8 mouse cellular contexts compared by ENCODE assay signal in genomic region chr19:45813801-45814200, GRCm38 (mm10). TPM values are rescaled to one million over a fixed set of nuclear protein-coding genes. Genes with fewer than 3 reads are reported as not detected.
DNase-seq lines count a peak whose midpoint lies in the region; ATAC-seq lines count a peak whose summit lies in the region.

No protein-coding gene starts in this region.

- WGBS in forebrain, embryonic 15.5 days = 12% methylated on average over 12 of the region's 12 CpGs
- WGBS in forebrain, embryonic 13.5 days = 13% methylated on average over 12 of the region's 12 CpGs
- WGBS in lung, embryonic 16.5 days = 13% methylated on average over 12 of the region's 12 CpGs
- 9% methylated on average over 12 of the region's 12 CpGs for whole genome bisulfite sequencing in stomach, embryonic 15.5 days

- H3K9me3 ChIP-seq in forebrain, embryonic 15.5 days = no peaks in the 10 kb centered on the region
- H3K9me3 ChIP-seq in forebrain, embryonic 13.5 days (replicated peaks) = no peaks in the 10 kb centered on the region
- H3K9me3 ChIP-seq in lung, embryonic 16.5 days (ENCODE audit: control insufficient read depth, low read length) = no peaks in the 10 kb centered on the region
- H3K9me3 ChIP-seq in stomach, embryonic 15.5 days = no peaks in the 10 kb centered on the region

- H3K4me2 ChIP-seq in forebrain, embryonic 15.5 days (replicated peaks) = no peak overlapping the region
- H3K4me2 ChIP-seq in forebrain, embryonic 13.5 days = no peak overlapping the region
- no peak overlapping the region for H3K4me2 ChIP-seq in lung, embryonic 16.5 days (ENCODE audit: low read depth, low read length)
- H3K4me2 ChIP-seq in stomach, embryonic 15.5 days = no peak overlapping the region

- H3K9ac ChIP-seq in forebrain, embryonic 15.5 days (replicated peaks) = no peak overlapping the region
- H3K9ac ChIP-seq in forebrain, embryonic 13.5 days = no peak overlapping the region
- no peak overlapping the region for H3K9ac ChIP-seq in lung, embryonic 16.5 days (ENCODE audit: low read length)
- H3K9ac ChIP-seq in stomach, embryonic 15.5 days = no peak overlapping the region

- no peak for DNase-seq in lung, postnatal 36 days
- peak; percentile 40 for DNase-seq in induced T-regulatory cell, adult 2 months (ENCODE audit: low read depth)
- DNase-seq in layer of hippocampus, postnatal 14 days (ENCODE audit: low spot score in 2 of 2) = no peak
- DNase-seq in B cell, adult 2 months = no peak

- no peaks in the 10 kb centered on the region for H3K27me3 ChIP-seq in forebrain, embryonic 15.5 days
- peaks cover 23% of the 10 kb centered on the region for H3K27me3 ChIP-seq in forebrain, embryonic 13.5 days
- H3K27me3 ChIP-seq in lung, embryonic 16.5 days (ENCODE audit: control insufficient read depth, insufficient read depth, low read depth, low read length) = no peaks in the 10 kb centered on the region
- no peaks in the 10 kb centered on the region for H3K27me3 ChIP-seq in stomach, embryonic 15.5 days (replicated peaks)

- H3K36me3 ChIP-seq in forebrain, embryonic 15.5 days = no peaks in the 10 kb centered on the region; the same call in 1 of the 2 replicates
- H3K36me3 ChIP-seq in forebrain, embryonic 13.5 days (ENCODE audit: poor library complexity, severe bottlenecking) = no peaks in the 10 kb centered on the region
- H3K36me3 ChIP-seq in lung, embryonic 16.5 days (ENCODE audit: control insufficient read depth, insufficient read depth, low read length) = no peaks in the 10 kb centered on the region
- no peaks in the 10 kb centered on the region for H3K36me3 ChIP-seq in stomach, embryonic 15.5 days

- H3K4me1 ChIP-seq in forebrain, embryonic 15.5 days = peaks cover 42% of the 10 kb centered on the region
- H3K4me1 ChIP-seq in forebrain, embryonic 13.5 days = peaks cover 41% of the 10 kb centered on the region
- H3K4me1 ChIP-seq in lung, embryonic 16.5 days (replicated peaks; ENCODE audit: control insufficient read depth, insufficient read depth, low read length) = peaks cover 46% of the 10 kb centered on the region
- H3K4me1 ChIP-seq in stomach, embryonic 15.5 days = peaks cover 38% of the 10 kb centered on the region

- H3K27ac ChIP-seq in forebrain, embryonic 15.5 days (replicated peaks) = no peak overlapping the region
- H3K27ac ChIP-seq in forebrain, embryonic 13.5 days = no peak overlapping the region
- H3K27ac ChIP-seq in lung, embryonic 16.5 days (ENCODE audit: low read length) = no peak overlapping the region
- no peak overlapping the region for H3K27ac ChIP-seq in stomach, embryonic 15.5 days

- H3K4me3 ChIP-seq in forebrain, embryonic 15.5 days = no peak overlapping the region
- H3K4me3 ChIP-seq in forebrain, embryonic 13.5 days = no peak overlapping the region
- H3K4me3 ChIP-seq in lung, embryonic 16.5 days (ENCODE audit: low read length) = no peak overlapping the region
- H3K4me3 ChIP-seq in stomach, embryonic 15.5 days (replicated peaks) = no peak overlapping the region

- ATAC-seq in forebrain, embryonic 15.5 days (replicated peaks) = 0 out of 2 replicates have a peak, but pooled peaks have one; percentile 12
- ATAC-seq in forebrain, embryonic 13.5 days = no peak
- peak; percentile 36; the same call in 1 of the 2 replicates for ATAC-seq in lung, embryonic 16.5 days (ENCODE audit: low read depth)
- ATAC-seq in stomach, embryonic 15.5 days (ENCODE audit: insufficient read depth, low FRiP score, low read depth) = 0 out of 2 replicates have a peak, but pooled peaks have one; percentile 15

RNA-seq across cellular contexts. Expression of gene Kcnip2, which starts 2.1 kb away (rescaled TPM):
- polyA plus RNA-seq in forebrain, embryonic 15.5 days (2015; fragmentation: Nextera tagmentation; extraction: Ambion mirVana) = 8.4 and 9.9 TPM in 2 replicates
- polyA plus RNA-seq in forebrain, embryonic 13.5 days (2015; fragmentation: Nextera tagmentation; extraction: Ambion mirVana) = 2.7 and 3.3 TPM in 2 replicates
- polyA plus RNA-seq in lung, embryonic 16.5 days (2015; fragmentation: Nextera tagmentation; extraction: Ambion mirVana) = 1.7 and 1.9 TPM in 2 replicates
- 1.6 and 2.8 TPM in 2 replicates for polyA plus RNA-seq in stomach, embryonic 15.5 days (2015; fragmentation: Nextera tagmentation; extraction: Ambion mirVana)
- total RNA-seq in layer of hippocampus, postnatal 14 days (2021) = 100 to 1,000 TPM; 193 to 195 TPM

RNA-seq across cellular contexts. Expression of gene Mgea5, which starts 30.2 kb away (rescaled TPM):
- 93.6 and 94.5 TPM in 2 replicates for polyA plus RNA-seq in forebrain, embryonic 15.5 days (2015; fragmentation: Nextera tagmentation; extraction: Ambion mirVana)
- 85.0 and 88.2 TPM in 2 replicates for polyA plus RNA-seq in forebrain, embryonic 13.5 days (2015; fragmentation: Nextera tagmentation; extraction: Ambion mirVana)
- 47.0 and 48.5 TPM in 2 replicates for polyA plus RNA-seq in lung, embryonic 16.5 days (2015; fragmentation: Nextera tagmentation; extraction: Ambion mirVana)
- 42.2 and 47.2 TPM in 2 replicates for polyA plus RNA-seq in stomach, embryonic 15.5 days (2015; fragmentation: Nextera tagmentation; extraction: Ambion mirVana)
- total RNA-seq in layer of hippocampus, postnatal 14 days (2021) = 100 to 1,000 TPM; 133 to 136 TPM
